Mouse (Mus musculus) kidney, postnatal 4 days (tissue): Measurements from ENCODE around the gene Gm43518.

ENCODE experiments used
- DNase-seq, 2 experiments: peaks; one replicate each; pipeline ENCODE4 v3.0.0; 2021; ENCODE audit warnings: mixed read lengths in 2 of 2

Gene Gm43518

DNA sequence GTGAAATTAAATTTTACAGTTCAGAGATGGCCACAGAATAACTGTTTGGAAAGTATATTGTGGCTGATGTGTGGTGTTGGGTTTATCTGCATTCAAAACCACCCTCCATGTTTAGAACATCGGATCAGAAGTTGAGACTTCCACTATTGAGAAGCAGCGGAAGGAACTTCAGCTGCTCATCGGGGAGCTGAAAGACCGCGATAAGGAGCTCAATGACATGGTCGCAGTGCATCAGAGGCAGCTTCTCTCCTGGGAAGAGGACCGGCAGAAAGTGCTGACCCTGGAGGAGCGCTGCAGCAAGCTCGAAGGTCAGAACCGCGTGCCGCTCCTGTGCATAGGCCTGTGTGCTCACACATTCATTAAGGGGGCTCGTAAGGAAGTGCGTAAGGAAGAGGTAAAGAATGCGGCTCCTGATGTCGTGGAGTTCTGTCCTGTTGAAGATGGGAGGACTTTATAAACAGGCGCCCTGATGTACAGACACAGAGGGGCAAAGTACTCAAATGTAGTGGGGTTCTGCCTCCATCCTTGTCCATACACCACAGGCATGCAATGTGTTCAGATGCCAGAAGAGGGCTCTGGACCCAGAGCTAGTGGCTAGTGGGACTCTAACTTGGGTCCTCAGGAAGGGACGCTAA lies 6.9 kb downstream of the Gm43518 start:
- DNase-seq: peak; percentile 41 to 60

DNA sequence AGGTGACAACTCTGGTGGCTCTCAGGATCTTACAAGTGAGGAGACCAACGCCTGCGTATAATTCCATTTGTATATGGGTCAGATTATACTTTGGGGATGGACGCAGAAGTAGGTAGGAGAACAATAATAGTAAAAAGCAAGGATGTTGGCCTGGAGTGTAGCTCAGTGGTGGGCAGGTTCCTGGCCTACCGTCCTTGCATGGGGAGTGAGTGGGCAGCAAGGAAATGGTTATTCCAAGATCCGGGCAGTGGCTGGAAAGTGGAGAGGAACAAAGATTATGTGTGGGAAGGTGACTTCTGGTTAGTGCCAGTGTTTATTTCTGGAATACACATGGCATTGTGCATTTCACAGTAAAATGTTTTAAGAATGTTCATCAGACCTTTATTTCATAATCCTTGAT lies 8.7 kb downstream of the Gm43518 start:
- no peak for DNase-seq

DNA sequence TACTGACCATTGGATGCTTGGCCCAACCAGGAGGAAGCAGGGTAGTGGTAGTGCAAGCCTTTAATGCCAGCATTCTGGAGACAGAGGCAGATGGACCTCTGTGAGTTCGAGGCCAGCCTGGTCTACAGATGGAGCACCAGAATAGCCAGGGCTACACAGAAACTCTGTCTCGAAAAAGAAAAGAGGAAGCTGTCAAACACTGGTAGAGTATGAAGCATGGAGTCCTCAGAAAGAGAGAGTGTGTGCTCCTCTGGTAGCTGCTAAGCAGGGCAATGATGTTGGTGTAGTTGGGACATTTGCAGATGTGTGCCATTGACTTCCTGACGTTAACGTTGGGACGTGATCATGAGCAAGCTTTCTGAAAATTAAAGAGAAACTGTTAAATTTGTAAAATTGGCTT lies 11.3 kb downstream of the Gm43518 start:
- DNase-seq: no peak

DNA sequence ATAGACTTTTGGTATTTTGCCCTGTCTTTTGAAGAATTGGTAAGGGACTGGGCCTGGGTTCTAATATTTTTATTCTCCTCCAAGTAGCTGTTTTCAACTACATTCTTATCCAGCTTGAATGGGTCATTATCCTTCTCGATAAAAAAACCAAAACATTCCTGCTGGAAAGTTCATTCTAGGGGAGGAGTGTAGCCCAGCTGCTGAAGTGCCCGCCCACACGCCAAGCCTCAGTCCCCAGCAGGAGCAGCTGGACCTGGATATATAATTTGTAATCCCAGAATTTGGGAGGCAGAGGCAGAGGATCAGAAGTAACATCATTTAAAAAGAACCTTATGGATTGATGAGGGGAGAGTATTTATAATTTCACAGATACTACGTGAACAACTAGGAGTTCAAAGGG lies 19.3 kb downstream of the Gm43518 start:
- DNase-seq: peak; percentile 34 to 61

- peak; percentile 27 to 44 for DNase-seq
These were observed 20.0 kb downstream of the Gm43518 start for GRCm38 (mm10) chr5:123947041-123947761.

- DNase-seq: no peak
These were observed 25.3 kb downstream of the Gm43518 start for GRCm38 (mm10) chr5:123952365-123953045.

DNA sequence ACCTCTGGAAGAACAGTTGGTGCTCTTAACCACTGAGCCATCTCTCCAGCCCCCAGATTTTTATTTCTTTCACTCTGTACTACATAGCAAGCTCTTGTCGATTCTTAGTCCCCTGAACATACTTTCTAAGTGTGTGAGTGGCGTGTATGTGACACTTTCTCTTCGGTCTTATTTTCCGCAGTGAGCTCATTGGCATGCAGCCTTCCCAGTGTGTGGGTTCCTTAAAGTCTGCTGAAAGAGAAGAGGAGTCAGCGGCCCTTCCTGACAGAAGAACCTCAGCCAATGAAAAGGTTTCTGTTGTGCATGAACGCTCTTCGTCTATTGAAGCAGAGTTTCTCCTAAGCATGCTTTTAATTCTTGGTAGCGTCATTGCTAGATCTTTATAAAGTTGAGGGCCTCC lies 30.0 kb downstream of the Gm43518 start:
- no peak for DNase-seq

DNA sequence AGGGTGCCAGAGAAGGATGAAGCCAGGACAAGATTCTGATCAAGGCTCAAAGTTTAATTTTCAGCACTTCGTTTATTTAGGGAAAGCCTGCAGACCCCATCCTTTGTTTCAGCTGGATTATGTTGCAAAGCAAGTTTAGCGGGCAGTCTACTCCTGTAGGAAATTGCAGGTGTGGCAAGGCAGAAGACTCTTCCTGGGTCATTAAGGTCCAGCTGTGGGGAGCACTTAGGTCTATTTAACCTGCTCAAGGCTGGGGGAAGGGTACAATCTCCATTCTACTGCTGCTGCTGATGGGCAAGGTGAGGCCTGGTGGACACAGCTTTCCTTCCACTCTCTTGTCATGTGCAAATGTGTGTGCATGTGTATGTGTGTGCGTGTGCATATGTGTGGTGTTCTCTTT lies 31.8 kb downstream of the Gm43518 start:
- DNase-seq: no peak

GRCm38 (mm10) chr5:123960129-123960528 lies 32.9 kb downstream of the Gm43518 start:
- DNase-seq: no peak

DNA sequence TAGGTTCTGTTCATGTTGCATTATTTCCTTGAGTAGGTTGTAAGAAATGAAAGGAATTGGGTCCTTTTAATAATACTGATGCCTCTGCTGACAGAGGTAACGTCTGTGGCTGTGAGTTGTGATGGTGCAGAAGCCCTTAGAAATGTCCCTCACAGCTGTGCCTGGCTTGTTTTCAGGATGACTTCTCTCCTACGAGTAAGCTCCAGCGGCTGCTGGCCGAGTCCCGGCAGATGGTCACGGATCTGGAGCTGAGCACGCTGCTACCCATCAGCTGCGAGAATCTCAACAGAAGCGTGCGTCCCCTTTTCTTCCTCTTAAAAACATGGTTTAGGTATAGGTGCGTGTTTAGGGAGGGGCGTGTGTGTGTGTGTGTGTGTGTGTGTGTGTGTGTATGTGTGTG lies 33.8 kb downstream of the Gm43518 start:
- no peak for DNase-seq

- no peak for DNase-seq
These were observed 37.0 kb downstream of the Gm43518 start for GRCm38 (mm10) chr5:123964208-123964607.

GRCm38 (mm10) chr5:123966759-123967158 lies 39.5 kb downstream of the Gm43518 start:
- DNase-seq: no peak

GRCm38 (mm10) chr5:123968468-123968867 lies 41.2 kb downstream of the Gm43518 start:
- DNase-seq: no peak

GRCm38 (mm10) chr5:123969216-123969615 lies 42.0 kb downstream of the Gm43518 start:
- peak; percentile 41 to 55 for DNase-seq

DNA sequence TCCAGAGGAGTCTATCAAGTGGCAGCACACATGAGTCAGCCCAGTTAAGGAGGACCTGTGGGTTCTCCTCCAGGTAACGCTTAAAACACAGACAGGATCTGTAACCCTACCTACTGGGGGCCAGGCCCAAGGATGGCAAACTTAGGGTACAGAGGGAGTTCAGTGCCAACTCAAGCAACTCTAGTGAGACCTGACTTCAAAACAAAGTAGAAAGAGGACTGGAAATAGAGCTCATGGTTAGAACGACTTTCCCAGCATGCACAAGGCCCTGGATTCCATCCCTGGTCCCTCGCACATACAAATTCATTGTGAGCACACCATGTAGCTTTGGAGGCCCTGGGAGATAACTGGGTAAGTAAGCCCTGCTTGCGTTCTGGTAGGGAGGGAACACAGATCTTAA lies 43.4 kb downstream of the Gm43518 start:
- no peak for DNase-seq

- no peak for DNase-seq
These were observed 45.2 kb downstream of the Gm43518 start for GRCm38 (mm10) chr5:123972453-123972852.

- DNase-seq: peak; percentile 88 to 93
These were observed 46.3 kb downstream of the Gm43518 start, which contains the start of gene Hip1r for GRCm38 (mm10) chr5:123973299-123974178. Gene Hip1r (plus strand): TSS chr5:123973628.

GRCm38 (mm10) chr5:123974179-123974485 lies 46.9 kb downstream of the Gm43518 start:
- DNase-seq: no peak

- DNase-seq: peak in 1 of 2 experiments; percentile 33
These were observed 47.4 kb downstream of the Gm43518 start for GRCm38 (mm10) chr5:123974616-123975111.

- peak in 1 of 2 experiments; percentile 60 for DNase-seq
These were observed 48.5 kb downstream of the Gm43518 start for GRCm38 (mm10) chr5:123975668-123976180.

GRCm38 (mm10) chr5:123977231-123977630 lies 50.0 kb downstream of the Gm43518 start:
- peak in 1 of 2 experiments; percentile 39 for DNase-seq

- DNase-seq: no peak
These were observed 50.9 kb downstream of the Gm43518 start for GRCm38 (mm10) chr5:123978131-123978530.
